In the genomic region with DNA sequence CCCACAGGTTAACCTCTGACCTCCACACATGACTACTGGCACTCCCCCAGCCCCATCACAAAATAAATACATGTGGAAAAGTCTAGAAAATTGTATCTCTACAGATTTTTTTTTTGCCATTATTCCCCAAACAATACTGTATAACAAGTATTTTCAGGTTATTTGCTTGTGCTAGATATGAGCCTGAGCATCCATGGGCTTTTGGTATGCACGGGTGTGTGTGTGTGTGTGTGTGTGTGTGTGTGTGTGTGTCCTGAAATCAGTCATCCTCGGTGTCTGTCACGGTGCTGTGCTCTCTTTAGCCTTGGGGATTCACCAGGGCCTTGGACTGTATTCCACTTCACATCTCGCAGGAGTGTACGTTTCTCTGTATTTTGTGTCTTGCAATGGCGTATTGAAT, we compare ENCODE assay signal across 26 mouse cellular contexts.
"Had no signal": no experiment of that assay in that cellular context is flagged by ENCODE, and none has a peak within 500 bp of the region (broad histone marks: within the 10 kb centered on the region; RNA-seq: fewer than 3 reads in every experiment).

No protein-coding gene starts in this region.

- H3K9ac ChIP-seq: hindbrain, embryonic 12.5 days; hindbrain, embryonic 14.5 days; intestine, embryonic 15.5 days; limb, embryonic 12.5 days; liver, embryonic 13.5 days; liver, embryonic 15.5 days had no signal

- H3K27ac ChIP-seq: gastrocnemius, adult 2 months; heart, adult 2 months; hindbrain, embryonic 10.5 days; hindbrain, embryonic 12.5 days; hindbrain, embryonic 14.5 days; intestine, embryonic 15.5 days; layer of hippocampus, adult 2 months; left cerebral cortex, adult 2 months; limb, embryonic 10.5 days; limb, embryonic 12.5 days; liver, embryonic 13.5 days; liver, embryonic 15.5 days had no signal

- H3K27me3 ChIP-seq: hindbrain, embryonic 12.5 days; intestine, embryonic 15.5 days; limb, embryonic 12.5 days had no signal

- H3K9me3 ChIP-seq: hindbrain, embryonic 10.5 days; hindbrain, embryonic 12.5 days; intestine, embryonic 15.5 days; limb, embryonic 10.5 days; limb, embryonic 12.5 days; liver, embryonic 13.5 days; liver, embryonic 15.5 days had no signal

- H3K4me3 ChIP-seq: gastrocnemius, adult 2 months; heart, adult 2 months; hindbrain, embryonic 10.5 days; hindbrain, embryonic 12.5 days; intestine, embryonic 15.5 days; layer of hippocampus, adult 2 months; left cerebral cortex, adult 2 months; limb, embryonic 10.5 days; limb, embryonic 12.5 days; liver, embryonic 13.5 days; liver, embryonic 15.5 days had no signal

- DNase-seq: gastrocnemius, adult 2 months; gastrocnemius, postnatal 10 days; gastrocnemius, postnatal 25 days; heart, adult 2 months; heart, postnatal 10 days; heart, postnatal 4 days; kidney, adult 18-20 months; kidney, adult 8-10 months; kidney, postnatal 25 days; kidney, postnatal 4 days; liver; liver, embryonic 13.5 days had no signal

- ATAC-seq: hindbrain, embryonic 16.5 days; inflammation-experienced regulatory T-cells, adult 6 months; intestine, embryonic 15.5 days; intestine, postnatal 0 days had no signal

- H3K36me3 ChIP-seq: hindbrain, embryonic 12.5 days; intestine, embryonic 15.5 days; limb, embryonic 10.5 days; limb, embryonic 12.5 days; liver, embryonic 13.5 days; liver, embryonic 15.5 days had no signal

- H3K4me2 ChIP-seq: heart, embryonic 11.5 days; hindbrain, embryonic 12.5 days; hindbrain, embryonic 14.5 days; intestine, embryonic 15.5 days; limb, embryonic 12.5 days; liver, embryonic 11.5 days; liver, embryonic 13.5 days; liver, embryonic 15.5 days had no signal
